Mouse (Mus musculus) spleen, postnatal 0 days (tissue): Measurements from ENCODE around the gene Cd99l2. TPM values are rescaled to one million over a fixed set of nuclear protein-coding genes. Genes with fewer than 3 reads are reported as not detected.

ENCODE experiments used
- polyA plus RNA-seq: library from polyadenylated mRNA; unstranded; fragments of >200 nt; fragmentation: Nextera tagmentation; extraction: Ambion mirVana; gene quantifications from 2 replicates; pipeline ENCODE4 v1.2.1, GENCODE M21; 2015

Cd99l2 gene
- 8.3 and 9.7 TPM in 2 replicates for polyA plus RNA-seq

DNA sequence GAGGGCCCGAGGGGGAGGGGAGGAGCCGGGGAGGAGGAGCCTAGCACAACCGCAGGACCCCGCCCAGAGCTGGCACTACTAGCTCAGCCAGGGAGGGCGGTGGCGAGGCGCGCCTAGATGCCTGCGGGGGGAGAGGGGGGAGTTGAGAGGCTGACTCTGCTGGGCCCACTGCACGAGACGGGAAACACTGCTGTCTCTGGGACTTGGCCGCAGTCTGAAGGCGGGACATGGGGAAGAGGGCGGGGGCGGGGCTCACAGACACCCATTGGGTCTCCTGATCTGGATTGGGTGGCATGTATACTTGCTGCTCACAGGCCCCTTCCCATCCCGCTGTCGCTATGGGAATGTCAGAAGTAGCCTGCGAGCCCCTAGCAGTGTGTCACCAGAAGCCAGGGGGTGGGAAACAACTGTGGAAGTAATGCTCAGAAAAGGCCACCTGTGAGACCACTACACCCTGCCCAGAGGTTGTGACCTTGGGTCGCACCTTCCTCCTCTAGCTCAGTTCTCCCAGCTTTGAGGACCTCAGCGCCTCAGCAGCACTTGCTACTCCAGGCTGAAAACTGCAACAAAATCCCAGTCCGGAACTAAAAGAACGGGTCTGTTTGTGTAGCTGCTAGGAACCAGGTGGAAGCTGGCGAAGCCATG, at the start of gene Cd99l2:
TSS of gene Cd99l2 (minus strand) at position 216 of the 645 bp plus-strand sequence.

Other genes starting within 250 kb of the Cd99l2 start
- gene Mtmr1, start 128.1 kb downstream of the Cd99l2 start, polyA plus RNA-seq, result 6.0 and 7.5 TPM in 2 replicates
- gene Hmgb3, start 63.1 kb upstream of the Cd99l2 start, polyA plus RNA-seq, result 278 and 318 TPM in 2 replicates
- gene Gpr50, start 170.8 kb upstream of the Cd99l2 start, polyA plus RNA-seq, result 0.11 and 0.23 TPM in 2 replicates